Mouse (Mus musculus) gonadal fat pad, adult 2 months (tissue): ENCODE results near the gene Traf7. TPM values are rescaled to one million over a fixed set of nuclear protein-coding genes. Genes with fewer than 3 reads are reported as not detected.

ENCODE experiments used
- DNase-seq: peaks from one replicate; pipeline ENCODE4 v3.0.0-alpha.2; 2012; ENCODE audit warnings: low read depth
- polyA plus RNA-seq: library from polyadenylated mRNA; depleted of rRNA; stranded (reverse); fragments of >200 nt; gene quantifications from 2 replicates; pipeline ENCODE4 v1.2.3, GENCODE M21; 2012; rRNA removed

The Traf7 gene
- polyA plus RNA-seq = 169 and 195 TPM in 2 replicates

- DNase-seq = peak; percentile 100
Observed at GRCm38 (mm10) chr17:24527723-24528559, at the start of gene Traf7. Gene Traf7, minus strand, starts transcription at chr17:24527938.

DNA sequence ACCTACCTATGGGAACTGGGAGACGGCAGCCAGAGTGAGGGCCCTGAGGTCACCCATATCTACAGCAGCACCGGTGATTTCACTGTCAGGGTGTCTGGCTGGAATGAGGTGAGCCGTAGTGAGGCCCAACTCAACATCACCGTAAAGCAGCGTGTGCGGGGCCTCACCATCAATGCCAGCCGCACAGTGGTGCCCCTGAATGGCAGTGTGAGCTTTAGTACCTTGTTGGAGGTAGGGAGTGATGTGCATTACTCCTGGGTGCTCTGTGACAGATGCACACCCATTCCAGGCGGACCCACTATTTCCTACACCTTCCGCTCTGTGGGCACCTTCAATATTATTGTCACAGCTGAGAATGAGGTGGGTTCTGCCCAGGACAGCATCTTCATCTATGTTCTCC, 46.1 kb upstream of the Traf7 start:
- DNase-seq = no peak

GRCm38 (mm10) chr17:24572651-24573245, 45.0 kb upstream of the Traf7 start:
- no peak for DNase-seq

GRCm38 (mm10) chr17:24569837-24570236, 42.1 kb upstream of the Traf7 start:
- DNase-seq = no peak

DNA sequence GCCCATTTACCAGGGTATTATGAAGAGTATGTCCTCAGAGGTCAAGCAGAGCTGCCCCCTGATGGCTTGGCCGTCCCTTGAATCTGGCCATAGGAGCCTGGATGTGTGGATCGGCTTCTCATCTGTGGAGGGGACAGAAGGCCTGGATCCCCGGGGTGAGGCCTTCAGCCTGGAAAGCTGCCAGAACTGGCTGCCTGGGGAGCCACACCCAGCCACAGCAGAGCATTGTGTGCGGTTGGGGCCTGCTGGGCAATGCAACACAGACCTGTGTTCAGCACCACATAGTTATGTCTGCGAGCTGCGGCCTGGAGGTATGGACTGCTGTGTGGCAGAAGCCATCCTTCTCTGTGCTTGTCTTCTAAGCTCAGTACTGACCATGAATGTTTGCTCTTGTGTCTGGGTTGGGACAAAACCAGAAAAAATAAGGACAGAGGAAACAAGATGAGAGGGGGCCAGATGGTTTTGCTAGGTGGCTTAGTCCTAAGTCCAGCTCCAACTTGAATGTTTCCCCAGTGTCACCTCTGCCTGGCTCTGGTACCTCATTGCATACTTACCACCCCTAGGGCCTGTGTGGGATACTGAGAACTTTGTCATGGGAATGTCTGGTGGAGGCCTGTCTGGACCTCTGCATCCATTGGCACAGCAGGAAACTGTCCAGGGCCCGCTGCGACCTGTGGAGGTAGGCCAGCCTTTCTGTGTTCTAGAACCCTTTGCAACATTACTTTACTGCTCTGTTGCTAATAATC, 39.5 kb upstream of the Traf7 start:
- no peak for DNase-seq

GRCm38 (mm10) chr17:24565792-24566191, 38.1 kb upstream of the Traf7 start:
- no peak for DNase-seq

DNA sequence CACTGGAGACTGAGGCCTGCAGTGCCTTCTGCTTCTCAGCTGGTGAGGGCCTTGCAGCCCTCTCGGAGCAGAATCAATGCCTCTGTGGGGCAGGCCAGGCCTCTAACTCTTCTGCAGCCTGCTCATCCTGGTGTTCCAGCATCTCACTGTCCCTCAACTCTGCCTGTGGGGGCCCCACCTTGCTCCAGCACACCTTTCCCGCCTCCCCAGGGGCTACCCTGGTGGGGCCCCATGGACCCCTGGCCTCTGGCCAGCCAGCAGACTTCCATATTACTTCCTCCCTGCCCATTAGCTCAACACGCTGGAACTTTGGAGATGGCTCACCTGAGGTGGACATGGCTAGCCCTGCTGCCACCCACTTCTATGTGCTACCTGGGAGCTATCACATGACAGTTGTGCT, 37.4 kb upstream of the Traf7 start:
- DNase-seq = no peak

GRCm38 (mm10) chr17:24564422-24564821, 36.7 kb upstream of the Traf7 start:
- DNase-seq = no peak

- DNase-seq = no peak
Observed at GRCm38 (mm10) chr17:24563638-24564037, 35.9 kb upstream of the Traf7 start.

DNA sequence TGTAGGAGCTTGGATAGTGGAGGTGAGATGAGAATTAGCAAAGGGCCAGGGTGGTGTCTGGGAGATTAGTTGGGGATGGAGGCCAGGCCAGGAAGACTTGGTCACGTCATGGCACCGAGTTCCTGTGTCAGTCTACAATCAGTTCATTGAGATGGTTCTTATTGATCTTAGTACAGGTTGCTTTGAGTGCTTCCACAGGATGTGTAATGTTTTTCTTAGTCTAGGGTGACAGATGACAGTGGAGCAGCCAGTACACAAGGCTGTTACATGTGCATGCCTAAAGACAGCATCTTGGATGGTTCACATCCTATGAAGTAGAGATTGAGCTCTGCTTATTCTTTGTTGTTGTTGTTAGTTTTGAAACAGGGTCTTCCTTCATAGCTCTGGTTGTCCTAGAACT, 33.9 kb upstream of the Traf7 start:
- DNase-seq = no peak

GRCm38 (mm10) chr17:24560301-24561028, 32.7 kb upstream of the Traf7 start:
- no peak for DNase-seq

- DNase-seq = no peak
Observed at GRCm38 (mm10) chr17:24559146-24559545, 31.4 kb upstream of the Traf7 start.

GRCm38 (mm10) chr17:24558600-24559099, 30.9 kb upstream of the Traf7 start:
- no peak for DNase-seq

- no peak for DNase-seq
Observed at GRCm38 (mm10) chr17:24557091-24557490, 29.4 kb upstream of the Traf7 start.

GRCm38 (mm10) chr17:24551050-24551444, 23.3 kb upstream of the Traf7 start:
- DNase-seq = no peak

DNA sequence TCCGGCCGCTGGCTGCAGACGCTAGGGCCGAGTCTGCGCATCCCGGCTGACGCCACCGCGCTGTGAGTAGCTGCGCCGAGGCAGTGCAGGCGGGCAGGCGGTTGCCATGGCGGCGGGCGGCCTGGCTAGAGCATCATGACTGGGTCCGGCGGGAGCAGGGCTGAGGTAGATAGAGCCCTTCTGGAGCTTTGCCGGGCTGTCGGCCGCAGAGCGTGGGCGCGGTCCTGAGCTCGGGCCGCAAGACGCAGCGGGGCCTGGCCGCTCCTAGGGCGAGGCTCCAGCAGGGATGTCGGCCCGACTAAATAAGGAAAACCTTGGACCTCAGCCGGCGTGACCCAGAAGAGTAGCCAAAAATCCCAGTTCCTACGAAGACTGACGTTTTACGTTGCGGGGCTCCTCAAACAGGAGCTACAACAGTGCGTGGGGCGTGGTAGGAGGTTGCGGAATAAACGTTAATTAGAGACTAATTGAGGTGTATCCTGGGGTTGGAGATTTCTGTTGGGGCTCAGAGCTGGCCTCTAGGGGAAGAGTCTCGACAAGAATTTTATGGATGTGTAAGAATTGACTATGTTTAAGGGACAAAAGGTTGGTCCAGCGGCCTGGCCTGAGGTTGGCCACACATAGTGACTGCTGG, 22.8 kb upstream of the Traf7 start:
- DNase-seq = no peak

DNA sequence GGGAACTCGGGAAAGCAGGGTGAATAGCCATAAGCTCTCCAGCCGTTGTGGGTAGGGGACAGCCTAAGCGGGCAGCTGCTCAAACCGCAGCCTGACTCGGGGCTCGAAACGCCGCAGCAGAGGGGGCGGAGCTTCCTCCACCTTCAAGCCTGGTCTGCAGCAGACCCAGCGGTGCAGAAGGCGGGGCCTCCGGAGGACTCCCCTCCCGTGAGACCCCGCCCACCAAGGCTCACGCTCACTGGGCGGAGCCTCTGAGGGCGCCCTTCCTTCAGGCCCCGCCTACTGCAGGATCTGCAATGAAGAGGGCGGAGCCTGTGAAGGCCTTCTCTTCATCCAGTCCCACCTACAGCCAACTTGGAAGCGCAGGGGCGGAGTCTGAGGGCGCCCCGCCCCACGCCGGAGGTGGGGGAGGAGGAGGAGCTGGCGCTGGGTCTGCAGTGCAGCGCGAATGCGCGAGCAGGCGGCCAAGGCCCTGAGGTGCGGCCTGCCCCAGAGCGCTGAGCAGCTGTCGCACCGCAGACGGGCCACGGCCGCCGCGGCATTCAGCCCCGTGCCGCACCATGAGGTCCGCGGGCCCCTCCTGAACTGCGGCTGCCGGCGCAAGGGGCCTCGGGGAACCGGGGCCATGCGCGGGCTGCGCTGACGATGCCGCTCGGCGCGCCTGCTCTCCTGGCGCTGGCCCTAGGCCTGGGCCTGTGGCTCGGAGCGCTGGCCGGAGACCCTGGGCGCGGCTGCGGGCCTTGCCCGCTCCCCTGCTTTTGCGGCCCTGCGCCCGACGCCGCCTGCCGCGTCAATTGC, 22.1 kb upstream of the Traf7 start, which contains the start of gene Pkd1:
Pkd1 (plus strand) TSS at position 217 of the 798 bp plus-strand sequence.
- peak; percentile 93 for DNase-seq

GRCm38 (mm10) chr17:24548921-24549617, 21.3 kb upstream of the Traf7 start:
- no peak for DNase-seq

DNA sequence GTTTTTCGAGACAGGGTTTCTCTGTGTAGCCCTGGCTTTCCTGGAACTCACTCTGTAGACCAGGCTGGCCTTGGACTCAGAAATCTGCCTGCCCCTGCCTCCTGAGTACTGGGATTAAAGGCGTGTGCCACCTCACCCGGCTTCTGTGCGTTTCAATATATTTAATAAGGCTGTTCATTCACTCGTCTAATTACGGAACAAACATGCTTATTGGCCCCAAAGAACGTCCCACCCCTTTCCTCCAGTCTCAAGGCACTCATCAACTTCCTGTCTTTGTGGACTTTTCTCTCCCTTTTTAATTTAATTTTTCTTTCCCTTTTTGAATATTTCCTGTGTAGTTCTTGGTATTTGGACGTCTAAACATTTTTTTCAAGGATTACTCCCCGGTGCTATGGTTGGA, 20.7 kb upstream of the Traf7 start:
- DNase-seq = no peak

- DNase-seq = no peak
Observed at GRCm38 (mm10) chr17:24546234-24546633, 18.5 kb upstream of the Traf7 start.
